Mouse (Mus musculus) brain, embryonic 14.5 days (tissue): ENCODE measurements around the gene Sparc.

Experiments
- CTCF ChIP-seq: fragments of 200-500 bp; IDR thresholded peaks from 2 replicates; pipeline ENCODE4 v1.5.1; 2012; ENCODE audit warnings: inconsistent platforms, mild to moderate bottlenecking, moderate library complexity, borderline replicate concordance; ENCODE audit not compliant: insufficient read depth, insufficient read length; ENCODE audit errors: extremely low read depth
- POLR2A ChIP-seq: fragments of 200-500 bp; IDR thresholded peaks from 2 replicates; pipeline ENCODE4 v1.6.1; 2012; ENCODE audit warnings: mild to moderate bottlenecking, inconsistent platforms, borderline replicate concordance; ENCODE audit not compliant: poor library complexity, insufficient read depth, insufficient read length, severe bottlenecking; ENCODE audit errors: extremely low read depth

- no peak for TF ChIP-seq POLR2A
- TF ChIP-seq CTCF, result no peak
Observed at GRCm38 (mm10) chr11:55459850-55460558, 37.0 kb upstream of the Sparc start.
